Mouse (Mus musculus) lung, postnatal 10 days (tissue): ENCODE data around the gene Tcl1b5.

Source experiments
- DNase-seq: peaks from one replicate; pipeline ENCODE4 v3.0.0; 2021

The Tcl1b5 gene

DNA sequence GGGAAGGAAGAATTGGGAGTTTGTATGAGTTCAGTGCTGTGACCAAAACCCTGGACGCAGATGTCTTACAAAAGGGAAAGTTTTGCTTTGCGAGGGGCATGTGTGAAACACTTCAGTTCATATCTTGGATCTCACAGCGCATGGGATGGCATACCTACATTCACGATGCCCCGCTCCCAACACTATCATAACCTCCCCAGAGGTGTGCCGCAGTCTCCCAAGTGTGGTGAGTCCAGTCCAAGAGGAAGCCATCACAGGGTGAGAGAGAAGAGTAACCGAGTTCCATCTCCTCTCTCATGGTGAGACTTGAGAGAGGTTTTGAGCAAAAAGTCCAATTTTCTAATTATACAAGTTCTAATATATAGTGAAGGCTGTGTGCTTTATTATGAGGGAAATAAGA, 33.1 kb downstream of the Tcl1b5 start:
- DNase-seq = no peak

- no peak for DNase-seq
Measured at GRCm38 (mm10) chr12:105217101-105217760, 41.1 kb downstream of the Tcl1b5 start.

DNA sequence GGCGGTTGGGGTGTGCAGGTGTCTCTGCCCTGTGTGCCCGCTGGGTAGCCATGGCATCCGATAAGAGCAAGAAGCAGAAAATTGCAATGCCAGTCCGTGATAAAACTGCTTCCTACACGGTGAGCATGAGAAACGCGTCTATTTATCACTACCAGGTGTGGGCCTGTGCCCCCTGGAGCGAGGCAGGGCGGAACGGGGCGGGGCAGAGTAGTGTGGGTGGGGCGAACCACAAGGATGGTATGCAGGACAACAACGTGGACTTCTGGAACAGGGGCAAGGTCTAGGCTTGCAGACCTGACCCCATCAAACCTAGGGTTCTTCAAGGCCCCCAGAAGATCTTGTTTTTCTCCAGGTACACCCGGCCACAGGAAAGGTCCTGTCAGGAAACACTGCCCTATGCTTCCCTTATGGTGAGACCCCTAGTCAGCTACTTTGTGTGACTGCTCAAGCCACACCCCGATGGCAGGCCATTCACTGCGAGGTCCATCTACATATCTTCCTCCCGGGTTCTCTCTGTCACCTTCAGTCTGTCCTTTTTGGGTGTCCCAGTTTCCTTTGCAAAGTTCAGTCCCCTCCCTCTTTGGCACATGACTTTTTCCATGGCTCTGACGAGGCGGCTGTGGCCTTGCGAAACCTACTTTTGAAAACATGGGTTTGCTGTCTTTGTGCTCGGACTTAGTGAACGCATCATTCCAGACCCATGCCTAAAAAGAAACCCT, 46.6 kb downstream of the Tcl1b5 start, which contains the start of gene Tcl1:
TSS of gene Tcl1 (minus strand) at position 193 of the 719 bp plus-strand sequence.
- peak; percentile 17 for DNase-seq

GRCm38 (mm10) chr12:105224621-105225320, 48.6 kb downstream of the Tcl1b5 start:
- no peak for DNase-seq
